Mouse (Mus musculus) frontal cortex, adult (tissue): Measurements from ENCODE around the gene Igfn1.

Experiments used
- ATAC-seq: cut with Nextera tagmentation; 2 replicates; pipeline ENCODE4 v1.9.2; 2017; ENCODE audit warnings: mild to moderate bottlenecking, moderate library complexity, mixed read lengths; ENCODE audit not compliant: low TSS enrichment

The Igfn1 gene

GRCm38 (mm10) chr1:136008159-136008533 lies 2.0 kb upstream of the Igfn1 start:
- ATAC-seq = no peak

GRCm38 (mm10) chr1:136007211-136008158 lies 1.3 kb upstream of the Igfn1 start, which contains the start of gene Tmem9:
TSS of gene Tmem9 (plus strand) at chr1:136008150.
- ATAC-seq = peak; percentile 86

- ATAC-seq = no peak
Observed at GRCm38 (mm10) chr1:136001438-136001837, 4.7 kb downstream of the Igfn1 start.

- peak; percentile 98 for ATAC-seq
Observed at GRCm38 (mm10) chr1:135999720-136000287, 6.3 kb downstream of the Igfn1 start.

- ATAC-seq = no peak
Observed at GRCm38 (mm10) chr1:135997537-135997936, 8.6 kb downstream of the Igfn1 start.

GRCm38 (mm10) chr1:135993470-135993869 lies 12.7 kb downstream of the Igfn1 start:
- no peak for ATAC-seq

GRCm38 (mm10) chr1:135989876-135990275 lies 16.3 kb downstream of the Igfn1 start:
- ATAC-seq = no peak

GRCm38 (mm10) chr1:135984105-135984504 lies 22.0 kb downstream of the Igfn1 start:
- ATAC-seq = no peak

- ATAC-seq = no peak
Observed at GRCm38 (mm10) chr1:135972576-135972975, 33.6 kb downstream of the Igfn1 start.

GRCm38 (mm10) chr1:135970486-135970885 lies 35.7 kb downstream of the Igfn1 start:
- no peak for ATAC-seq

- ATAC-seq = no peak
Observed at GRCm38 (mm10) chr1:135967739-135968138, 38.4 kb downstream of the Igfn1 start.

GRCm38 (mm10) chr1:135964561-135964960 lies 41.6 kb downstream of the Igfn1 start:
- peak; percentile 86 for ATAC-seq

GRCm38 (mm10) chr1:135963177-135963576 lies 43.0 kb downstream of the Igfn1 start:
- ATAC-seq = no peak

- peak; percentile 88 for ATAC-seq
Observed at GRCm38 (mm10) chr1:135958483-135958882, 47.7 kb downstream of the Igfn1 start.

GRCm38 (mm10) chr1:135948871-135949270 lies 57.3 kb downstream of the Igfn1 start:
- ATAC-seq = no peak

GRCm38 (mm10) chr1:135946247-135946646 lies 59.9 kb downstream of the Igfn1 start:
- ATAC-seq = peak; percentile 77

- ATAC-seq = peak; percentile 33
Observed at GRCm38 (mm10) chr1:135945711-135946110, 60.4 kb downstream of the Igfn1 start.

GRCm38 (mm10) chr1:135944526-135945259 lies 61.4 kb downstream of the Igfn1 start:
- peak; percentile 47 for ATAC-seq

GRCm38 (mm10) chr1:135943713-135944112 lies 62.4 kb downstream of the Igfn1 start:
- ATAC-seq = no peak

- no peak for ATAC-seq
Observed at GRCm38 (mm10) chr1:135942116-135942515, 64.0 kb downstream of the Igfn1 start.

GRCm38 (mm10) chr1:135941259-135942006 lies 64.7 kb downstream of the Igfn1 start:
- ATAC-seq = no peak

GRCm38 (mm10) chr1:135936091-135936490 lies 70.1 kb downstream of the Igfn1 start:
- ATAC-seq = no peak
